Mouse (Mus musculus) heart, postnatal 0 days (tissue): ENCODE data around the gene Cby1.
"Not testable (repeated sequence)": the region's sequence is repeated elsewhere in the genome, so short reads cannot be mapped to it uniquely, and the experiment has no call there.

Source experiments
- CTCF ChIP-seq: IDR thresholded peaks from 2 replicates; pipeline ENCODE4 v1.5.1; 2016; ENCODE audit warnings: antibody characterized with exemption, control low read depth, low read depth
- EP300 ChIP-seq: IDR thresholded peaks from 2 replicates; pipeline ENCODE4 v1.6.1; 2016; ENCODE audit warnings: antibody characterized with exemption, low read depth

DNA sequence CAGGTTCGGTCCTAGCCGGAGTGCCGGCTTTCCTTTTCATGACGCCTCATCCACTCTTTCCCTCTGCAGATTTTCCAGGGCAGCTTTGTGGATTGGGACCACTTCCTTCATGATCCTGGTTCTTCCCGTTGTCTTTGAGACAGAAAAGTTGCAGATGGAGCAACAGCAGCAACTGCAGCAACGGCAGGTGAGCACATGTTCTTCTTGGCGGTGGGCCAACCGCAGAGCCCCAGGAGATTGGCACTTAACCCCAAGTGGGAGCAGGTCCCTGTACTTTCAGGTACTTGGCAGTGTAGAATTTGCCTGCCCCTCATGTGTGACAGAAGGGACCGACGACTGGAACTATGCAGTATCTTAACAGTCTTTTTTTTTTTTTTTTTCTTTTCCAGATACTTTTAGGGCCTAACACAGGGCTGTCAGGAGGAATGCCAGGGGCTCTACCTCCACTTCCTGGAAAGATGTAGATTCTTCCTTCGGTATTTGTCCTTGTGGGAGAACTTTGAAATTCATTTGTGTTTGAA is 12.9 kb downstream of the Cby1 start:
- TF ChIP-seq EP300, CTCF: not testable (repeated sequence)
